Mouse (Mus musculus): ENCODE measurements around the gene Nup214. TPM values are rescaled to one million over a fixed set of nuclear protein-coding genes. Genes with fewer than 3 reads are reported as not detected.

Nup214 gene
- polyA plus RNA-seq, 1 experiment: 60.7 TPM

DNA sequence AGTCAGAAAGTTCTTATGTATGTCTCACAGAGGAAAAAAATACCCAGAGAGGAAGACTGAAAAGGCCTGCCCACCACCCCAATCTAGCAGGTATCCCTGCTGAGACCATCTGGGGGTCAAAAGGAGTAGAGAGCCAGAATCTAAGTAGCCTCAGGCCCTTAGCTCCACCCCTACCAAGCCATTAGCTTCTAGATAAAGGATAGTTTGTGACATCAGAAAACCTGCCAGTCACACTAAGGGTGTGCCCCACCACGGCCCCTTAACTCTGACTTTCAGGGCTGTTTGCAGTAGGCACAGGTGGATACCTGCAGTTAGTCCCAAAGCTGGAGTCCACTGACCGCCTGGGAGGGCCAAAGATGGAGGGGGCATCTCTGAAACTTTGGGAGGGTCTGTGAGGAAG lies 111.0 kb downstream of the Nup214 start:
- no peak overlapping the region for H3K4me3 ChIP-seq (ENCODE audit: insufficient read depth, low read length)
- H3K27ac ChIP-seq (ENCODE audit: insufficient read depth, low read length): no peak overlapping the region
- H3K4me1 ChIP-seq (ENCODE audit: control insufficient read depth, insufficient read depth, low read length): no peaks in the 10 kb centered on the region
- TF ChIP-seq POLR2A (IDR thresholded peaks at IDR 0.05; ENCODE audit: low read depth, low read length) (no peak), CTCF (IDR thresholded peaks at IDR 0.05; ENCODE audit: borderline replicate concordance, insufficient read depth, low read length) (no peak)

DNA sequence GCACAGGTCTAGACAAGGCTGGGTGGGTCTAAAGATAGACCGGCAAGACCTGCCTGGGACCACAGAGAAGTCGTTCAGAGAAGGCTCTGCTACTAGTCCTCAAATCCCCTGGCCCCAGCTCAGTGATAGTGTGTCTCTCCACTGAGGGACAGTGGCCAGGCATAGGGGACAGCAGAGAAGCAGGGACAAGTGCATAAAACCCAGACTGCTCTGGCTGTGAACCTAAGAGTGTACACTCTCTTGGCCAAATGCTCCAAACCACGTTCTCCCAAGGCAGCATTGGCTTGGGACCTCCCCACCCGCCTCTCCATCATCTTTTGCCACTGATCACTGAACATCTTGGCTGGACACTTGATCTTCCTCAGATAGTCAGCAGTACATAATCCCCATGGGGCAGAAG lies 113.4 kb downstream of the Nup214 start:
- no peak overlapping the region for H3K4me3 ChIP-seq (ENCODE audit: insufficient read depth, low read length)
- no peaks in the 10 kb centered on the region for H3K4me1 ChIP-seq (ENCODE audit: control insufficient read depth, insufficient read depth, low read length)
- no peak overlapping the region for H3K27ac ChIP-seq (ENCODE audit: insufficient read depth, low read length)
- TF ChIP-seq POLR2A (IDR thresholded peaks at IDR 0.05; ENCODE audit: low read depth, low read length): no peak
- TF ChIP-seq CTCF (IDR thresholded peaks at IDR 0.05; ENCODE audit: borderline replicate concordance, insufficient read depth, low read length): no peak

DNA sequence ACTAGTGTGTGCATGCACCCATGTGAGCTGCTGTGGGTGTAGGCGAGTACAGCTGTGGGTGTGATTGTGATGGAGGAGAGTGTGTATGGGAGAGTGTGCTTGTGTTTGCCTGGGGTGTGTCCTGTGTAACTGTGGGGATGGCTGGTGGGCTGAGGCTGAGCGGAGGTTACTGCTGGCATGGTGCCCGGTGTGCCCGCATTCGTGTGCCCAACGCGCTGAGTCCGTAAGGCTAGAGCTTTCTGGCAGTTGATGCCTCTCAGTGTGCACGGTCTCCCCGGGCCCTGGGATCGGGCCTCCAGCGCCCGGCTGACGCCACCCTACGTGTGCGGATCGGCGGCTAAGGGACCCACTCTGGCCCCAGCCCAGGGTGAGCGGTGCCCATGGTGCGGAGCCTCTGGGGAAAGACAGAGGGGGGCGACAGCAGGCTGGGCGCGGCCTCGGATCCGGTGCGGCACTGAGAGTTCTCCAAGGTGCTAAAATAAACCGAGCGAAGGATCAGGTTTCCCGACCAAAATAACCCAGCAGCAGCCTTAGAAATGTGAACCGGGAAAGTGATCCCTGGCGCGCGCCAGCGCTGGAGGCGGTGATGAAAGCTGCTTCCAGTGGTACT lies 114.2 kb downstream of the Nup214 start:
- TF ChIP-seq POLR2A (IDR thresholded peaks at IDR 0.05; ENCODE audit: low read depth, low read length): no peak
- no peak for TF ChIP-seq CTCF (IDR thresholded peaks at IDR 0.05; ENCODE audit: borderline replicate concordance, insufficient read depth, low read length)
- H3K4me1 ChIP-seq (ENCODE audit: control insufficient read depth, insufficient read depth, low read length): no peaks in the 10 kb centered on the region
- H3K4me3 ChIP-seq (ENCODE audit: insufficient read depth, low read length): no peak overlapping the region
- no peak overlapping the region for H3K27ac ChIP-seq (ENCODE audit: insufficient read depth, low read length)

DNA sequence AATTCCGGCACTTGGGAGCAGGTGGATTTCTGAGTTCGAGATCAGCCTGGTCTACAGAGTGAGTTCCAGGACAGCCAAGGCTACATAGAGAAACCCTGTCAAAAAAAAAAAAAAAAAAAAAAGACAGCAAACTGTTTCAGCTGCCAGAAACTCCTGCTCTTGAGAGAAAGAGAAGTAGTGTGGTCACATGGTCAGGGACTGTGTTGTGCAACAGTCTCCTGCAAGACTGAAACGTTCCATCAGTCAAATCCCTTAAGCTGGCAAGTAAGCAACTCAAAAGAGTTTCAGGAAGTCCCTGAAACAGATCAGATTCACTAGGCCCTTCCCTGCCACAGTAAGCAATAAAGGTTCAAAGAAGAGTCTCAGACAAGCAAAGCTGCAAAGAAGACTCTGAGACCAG lies 115.4 kb downstream of the Nup214 start:
- TF ChIP-seq CTCF (IDR thresholded peaks at IDR 0.05; ENCODE audit: borderline replicate concordance, insufficient read depth, low read length) (no peak), POLR2A (IDR thresholded peaks at IDR 0.05; ENCODE audit: low read depth, low read length) (no peak)
- Histone ChIP-seq H3K4me3 (ENCODE audit: insufficient read depth, low read length) (no peak overlapping the region), H3K27ac (ENCODE audit: insufficient read depth, low read length) (no peak overlapping the region), H3K4me1 (ENCODE audit: control insufficient read depth, insufficient read depth, low read length) (no peaks in the 10 kb centered on the region)

DNA sequence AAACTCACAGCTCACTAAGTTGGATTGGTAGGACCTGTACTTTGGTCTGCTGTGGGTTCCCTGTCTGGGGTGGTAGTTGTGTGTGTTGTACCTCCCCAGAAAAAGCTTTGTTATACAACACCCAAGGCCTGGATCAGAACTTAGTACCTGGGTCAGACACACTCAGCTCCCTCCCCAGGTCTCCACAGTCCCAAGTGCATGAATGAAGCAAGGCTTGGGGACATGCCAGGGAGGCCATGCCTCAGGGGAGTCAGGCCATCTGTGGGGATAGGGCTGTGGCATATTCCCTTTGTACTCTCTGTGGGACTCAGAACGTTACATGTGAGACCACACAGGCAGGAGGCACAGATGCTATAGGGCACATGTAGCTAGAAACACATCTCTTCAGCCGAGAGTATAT lies 115.9 kb downstream of the Nup214 start:
- no peak overlapping the region for H3K4me3 ChIP-seq (ENCODE audit: insufficient read depth, low read length)
- H3K4me1 ChIP-seq (ENCODE audit: control insufficient read depth, insufficient read depth, low read length): no peaks in the 10 kb centered on the region
- TF ChIP-seq CTCF (IDR thresholded peaks at IDR 0.05; ENCODE audit: borderline replicate concordance, insufficient read depth, low read length): no peak
- TF ChIP-seq POLR2A (IDR thresholded peaks at IDR 0.05; ENCODE audit: low read depth, low read length): no peak
- no peak overlapping the region for H3K27ac ChIP-seq (ENCODE audit: insufficient read depth, low read length)

DNA sequence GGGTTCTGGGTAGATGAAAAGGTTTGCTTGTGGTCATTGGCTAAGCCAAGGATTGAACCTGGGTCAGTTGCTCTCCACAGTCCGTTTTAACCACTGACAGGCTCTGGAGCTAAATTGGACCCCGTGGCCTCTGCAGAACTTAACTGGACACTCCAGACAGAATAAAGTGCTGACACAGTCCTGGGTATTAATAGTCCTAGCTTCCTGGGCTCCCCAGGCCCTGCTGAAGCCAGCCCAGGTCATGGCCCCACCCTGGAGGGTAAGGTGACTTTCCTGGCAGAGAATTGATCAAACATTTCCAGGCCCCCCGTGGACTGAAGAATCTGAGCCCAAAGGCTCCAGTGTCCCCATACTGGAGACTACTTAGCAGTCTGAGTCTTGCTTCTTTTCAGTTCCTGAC lies 117.7 kb downstream of the Nup214 start:
- H3K27ac ChIP-seq (ENCODE audit: insufficient read depth, low read length): no peak overlapping the region
- no peak overlapping the region for H3K4me3 ChIP-seq (ENCODE audit: insufficient read depth, low read length)
- TF ChIP-seq POLR2A (IDR thresholded peaks at IDR 0.05; ENCODE audit: low read depth, low read length): no peak
- no peak for TF ChIP-seq CTCF (IDR thresholded peaks at IDR 0.05; ENCODE audit: borderline replicate concordance, insufficient read depth, low read length)
- H3K4me1 ChIP-seq (ENCODE audit: control insufficient read depth, insufficient read depth, low read length): no peaks in the 10 kb centered on the region

DNA sequence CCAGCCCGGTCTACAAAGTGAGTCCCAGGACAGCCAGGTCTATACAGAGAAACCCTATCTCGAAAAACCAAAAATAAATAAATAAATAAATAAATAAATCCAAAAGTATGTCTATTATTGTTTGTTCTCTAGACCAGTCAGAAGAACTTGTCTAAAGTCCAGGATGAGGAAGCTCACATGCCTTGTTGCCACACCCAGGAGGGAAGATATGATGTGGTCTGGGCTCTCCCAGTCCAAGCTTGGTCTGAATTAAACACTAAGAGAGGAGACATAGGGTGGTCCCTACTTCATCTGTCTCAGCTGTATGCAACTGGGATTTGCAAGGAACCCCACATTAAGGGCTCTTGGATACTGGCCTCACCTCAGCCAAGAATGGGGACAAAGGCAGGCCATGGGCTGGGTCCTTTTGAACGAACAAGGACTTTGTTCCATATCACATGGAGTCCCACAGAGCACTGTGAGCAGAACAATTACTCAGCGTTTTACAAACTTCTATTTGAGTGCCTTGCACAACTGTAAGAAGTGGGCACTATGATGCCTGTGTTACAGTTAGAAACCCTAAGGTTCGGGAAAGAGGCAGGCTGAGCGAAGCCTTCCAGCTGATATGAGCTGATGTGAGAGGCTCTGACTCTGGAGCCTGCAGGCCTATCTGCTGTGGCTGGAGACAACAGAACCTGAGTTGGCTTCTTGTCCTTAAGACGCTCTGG lies 119.9 kb downstream of the Nup214 start:
- no peak for TF ChIP-seq POLR2A (IDR thresholded peaks at IDR 0.05; ENCODE audit: low read depth, low read length)
- no peak for TF ChIP-seq CTCF (IDR thresholded peaks at IDR 0.05; ENCODE audit: borderline replicate concordance, insufficient read depth, low read length)
- H3K27ac ChIP-seq (ENCODE audit: insufficient read depth, low read length): no peak overlapping the region
- no peak overlapping the region for H3K4me3 ChIP-seq (ENCODE audit: insufficient read depth, low read length)
- H3K4me1 ChIP-seq (ENCODE audit: control insufficient read depth, insufficient read depth, low read length): no peaks in the 10 kb centered on the region

DNA sequence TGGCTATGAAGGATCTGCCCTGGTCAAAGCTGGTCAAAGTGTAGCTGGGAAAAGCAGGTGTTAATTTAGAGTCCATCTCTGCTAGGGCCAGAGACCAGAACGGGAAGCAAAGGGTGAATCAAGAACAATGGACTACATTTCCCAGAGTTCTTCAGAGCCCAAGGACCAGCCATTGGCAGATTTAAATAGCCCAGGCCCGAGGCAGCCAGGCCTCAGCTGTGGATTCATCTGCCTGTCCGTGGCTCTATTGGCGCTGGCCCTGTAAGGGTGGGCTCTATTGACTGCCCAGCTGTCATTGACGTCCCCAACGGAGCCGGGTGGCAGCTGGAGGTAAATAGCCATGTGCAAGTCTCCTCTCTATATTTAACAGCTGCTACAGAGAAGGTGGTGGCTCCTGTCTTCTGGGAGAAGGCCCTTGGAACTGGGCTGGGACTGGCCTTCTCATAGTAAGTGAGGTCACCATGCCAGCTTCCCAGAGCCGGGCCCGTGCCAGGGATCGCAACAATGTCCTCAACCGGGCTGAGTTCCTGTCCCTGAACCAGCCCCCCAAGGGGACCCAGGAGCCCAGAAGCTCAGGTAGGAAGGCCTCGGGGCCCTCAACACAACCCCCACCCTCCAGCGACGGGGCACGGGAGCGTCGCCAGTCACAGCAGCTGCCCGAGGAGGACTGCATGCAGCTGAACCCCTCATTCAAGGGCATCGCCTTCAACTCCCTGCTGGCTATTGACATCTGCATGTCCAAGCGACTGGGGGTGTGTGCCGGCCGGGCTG lies 121.3 kb downstream of the Nup214 start, which contains the start of gene Plpp7:
Gene Plpp7 (plus strand): TSS at position 178 of the 771 bp plus-strand sequence.
- Histone ChIP-seq H3K4me1 (ENCODE audit: control insufficient read depth, insufficient read depth, low read length) (no peaks in the 10 kb centered on the region), H3K27ac (ENCODE audit: insufficient read depth, low read length) (no peak within 1 kb of the TSS), H3K4me3 (ENCODE audit: insufficient read depth, low read length) (no peak within 1 kb of the TSS)
- TF ChIP-seq CTCF (IDR thresholded peaks at IDR 0.05; ENCODE audit: borderline replicate concordance, insufficient read depth, low read length) (no peak), POLR2A (IDR thresholded peaks at IDR 0.05; ENCODE audit: low read depth, low read length) (no peak)

DNA sequence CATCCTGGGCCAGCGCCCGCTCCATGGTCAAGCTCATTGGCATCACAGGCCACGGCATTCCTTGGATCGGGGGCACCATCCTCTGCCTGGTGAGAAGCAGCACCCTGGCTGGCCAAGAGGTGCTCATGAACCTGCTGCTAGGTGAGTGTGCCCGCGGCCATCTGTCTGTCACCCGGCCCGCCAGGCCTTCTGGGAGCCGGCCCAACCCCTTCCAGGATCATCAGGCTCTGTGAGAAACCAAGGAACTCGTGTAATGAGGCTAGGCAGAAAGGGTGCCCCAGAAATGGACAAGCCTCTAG lies 121.8 kb downstream of the Nup214 start:
- no peak for TF ChIP-seq POLR2A (IDR thresholded peaks at IDR 0.05; ENCODE audit: low read depth, low read length)
- Histone ChIP-seq H3K4me3 (ENCODE audit: insufficient read depth, low read length) (no peak overlapping the region), H3K27ac (ENCODE audit: insufficient read depth, low read length) (no peak overlapping the region), H3K4me1 (ENCODE audit: control insufficient read depth, insufficient read depth, low read length) (no peaks in the 10 kb centered on the region)

DNA sequence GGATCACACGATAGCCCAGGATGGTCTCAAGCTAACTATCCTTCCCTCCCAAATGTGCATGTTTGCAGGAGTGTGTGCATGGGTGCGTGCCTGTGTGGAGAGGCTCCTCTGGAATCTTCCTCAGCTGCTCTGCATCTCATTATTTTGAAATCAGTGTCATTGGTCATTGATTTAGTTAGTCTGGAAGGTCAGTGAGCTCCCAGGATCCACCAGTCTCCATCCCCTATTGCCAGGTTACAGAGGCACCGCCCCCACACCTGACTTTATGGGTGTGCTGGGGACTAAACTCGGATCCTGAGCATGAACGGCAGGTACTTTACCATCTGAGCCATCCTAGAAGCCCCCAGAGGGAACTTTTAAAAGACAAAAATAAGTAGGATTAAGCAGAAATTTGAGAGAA lies 128.7 kb downstream of the Nup214 start:
- Histone ChIP-seq H3K4me1 (ENCODE audit: control insufficient read depth, insufficient read depth, low read length) (no peaks in the 10 kb centered on the region), H3K27ac (ENCODE audit: insufficient read depth, low read length) (no peak overlapping the region), H3K4me3 (ENCODE audit: insufficient read depth, low read length) (no peak overlapping the region)
- TF ChIP-seq POLR2A (IDR thresholded peaks at IDR 0.05; ENCODE audit: low read depth, low read length) (no peak), CTCF (IDR thresholded peaks at IDR 0.05; ENCODE audit: borderline replicate concordance, insufficient read depth, low read length) (no peak)

Data from embryonic fibroblast, embryonic 13.5 days (primary cell).